Mouse (Mus musculus): ENCODE results near the gene Atrip.
A peak's percentile ranks its signal among the peaks of the same experiment; 100 is the strongest.

The Atrip gene

DNA sequence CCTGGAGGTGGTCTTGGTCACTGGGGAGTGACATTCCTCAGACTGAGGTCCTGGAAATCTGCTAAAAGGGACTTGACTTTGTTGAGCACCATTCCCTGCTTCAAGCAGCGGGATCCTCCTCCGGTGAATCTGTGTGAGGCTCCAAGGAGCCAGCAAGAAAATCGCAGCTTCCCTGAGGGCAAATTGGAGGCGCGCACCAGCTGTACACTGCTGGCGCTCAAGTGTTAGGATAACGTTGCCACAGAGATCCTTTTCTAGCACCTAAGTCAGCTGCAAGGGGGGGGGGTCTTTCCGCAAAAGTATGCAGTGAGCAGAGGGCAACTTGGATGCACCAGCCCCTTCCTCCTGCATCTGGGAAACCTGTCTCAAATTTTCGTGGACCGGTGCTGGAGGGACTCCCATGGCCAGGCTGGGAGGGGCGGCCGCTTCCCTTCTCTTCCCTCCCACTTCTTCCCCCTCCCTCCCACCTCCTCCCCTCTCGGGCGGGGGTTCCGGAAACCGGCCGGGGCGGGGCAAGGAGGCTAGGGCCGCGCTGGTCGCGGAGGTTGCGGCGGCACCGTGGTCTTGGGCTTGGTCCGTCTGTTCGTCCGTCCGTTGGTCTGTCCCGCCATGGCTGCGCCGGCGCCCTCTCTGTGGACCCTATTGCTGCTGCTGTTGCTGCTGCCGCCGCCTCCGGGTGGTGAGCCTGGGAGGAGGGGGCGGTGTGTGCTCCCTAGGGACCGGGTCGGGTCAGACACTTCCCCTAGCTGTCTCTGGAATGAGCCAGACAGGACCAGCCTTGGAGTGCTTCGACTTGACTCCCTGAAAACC lies 35.6 kb downstream of the Atrip start, which contains the start of gene Shisa5:
Gene Shisa5, plus strand, starts transcription at position 480 of the 810 bp plus-strand sequence.
- peak; percentile 54 to 57 for DNase-seq (ENCODE audit: low spot score in 2 of 2)

DNA sequence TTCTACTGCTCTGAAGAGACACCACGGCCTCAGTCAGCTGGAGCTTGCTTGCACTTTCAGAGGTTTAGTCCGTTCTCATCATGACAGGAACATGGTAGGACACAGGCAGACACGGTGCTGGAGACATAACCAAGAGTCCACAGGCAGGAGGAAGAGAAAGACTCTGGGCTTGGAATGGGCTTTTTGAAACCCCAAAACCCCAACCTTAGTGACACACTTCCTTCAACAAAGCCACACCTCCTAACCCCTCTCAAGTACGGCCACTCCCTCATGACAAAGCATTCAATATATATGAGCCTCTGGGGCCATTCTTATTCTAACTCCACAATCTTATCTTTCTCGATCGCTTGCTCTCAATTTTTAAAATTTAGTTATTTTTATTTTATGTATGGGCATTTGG lies 41.5 kb downstream of the Atrip start:
- no peak for DNase-seq (ENCODE audit: low spot score in 2 of 2)

DNA sequence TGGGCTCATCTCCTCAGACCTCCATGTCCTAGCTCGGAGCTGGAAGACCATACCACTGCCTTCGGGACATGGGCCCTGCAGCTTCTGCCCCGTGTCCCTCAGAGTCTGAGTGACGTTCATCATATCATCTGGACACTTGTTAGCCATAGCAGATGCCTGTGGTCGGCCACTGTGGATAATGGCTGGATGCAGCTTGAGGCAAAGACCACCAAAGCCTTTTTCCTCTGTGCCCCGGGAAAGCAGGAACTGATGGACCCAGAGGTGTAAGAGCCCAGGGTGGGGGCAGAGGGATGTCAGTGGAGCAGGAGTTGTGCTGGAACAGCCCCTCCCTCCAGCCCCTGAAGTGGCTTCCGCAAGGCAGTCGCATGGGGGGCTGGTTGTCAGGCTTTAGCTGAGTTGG lies 42.2 kb downstream of the Atrip start:
- DNase-seq (ENCODE audit: low spot score in 2 of 2), result no peak

DNA sequence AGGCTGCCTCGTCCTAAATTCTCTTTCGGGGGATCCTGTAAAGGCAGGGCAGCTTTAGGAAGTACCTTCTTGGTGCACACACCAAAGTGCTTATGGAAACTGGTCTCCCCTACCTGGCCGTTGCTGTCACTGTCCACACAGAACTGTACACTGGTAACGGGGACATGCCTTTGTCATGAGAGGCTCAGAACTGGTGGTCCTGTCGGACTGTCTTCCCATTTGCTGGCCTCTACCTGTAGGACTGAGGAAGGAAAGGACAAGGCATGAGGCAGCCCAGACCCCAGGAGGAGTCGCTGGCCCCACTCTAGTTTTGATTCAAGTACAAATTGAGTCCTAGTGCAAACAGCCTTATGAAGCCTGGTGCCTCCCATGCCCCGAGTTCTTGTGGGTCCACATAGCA lies 42.9 kb downstream of the Atrip start:
- DNase-seq (ENCODE audit: low spot score in 2 of 2), result no peak

DNA sequence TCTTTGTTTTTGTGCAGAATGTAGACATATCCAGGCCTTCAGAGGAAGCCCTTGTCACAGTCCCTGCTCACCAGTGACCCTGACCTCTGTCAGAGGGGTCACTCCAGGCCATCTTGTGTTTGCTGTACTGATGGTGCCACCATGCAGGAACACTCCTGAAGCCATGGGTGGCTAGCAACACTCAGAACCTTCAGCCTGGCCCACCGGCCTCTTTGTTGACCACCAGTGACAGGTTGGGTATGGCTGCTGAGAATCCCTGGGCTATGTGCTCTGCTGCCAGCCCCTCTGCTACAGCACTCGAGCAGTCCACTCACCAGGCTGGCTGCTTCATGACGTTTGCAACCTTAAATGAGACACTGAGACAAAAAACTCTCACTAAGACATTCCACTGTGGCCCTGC lies 43.6 kb downstream of the Atrip start:
- DNase-seq (ENCODE audit: low spot score in 2 of 2), result no peak

DNA sequence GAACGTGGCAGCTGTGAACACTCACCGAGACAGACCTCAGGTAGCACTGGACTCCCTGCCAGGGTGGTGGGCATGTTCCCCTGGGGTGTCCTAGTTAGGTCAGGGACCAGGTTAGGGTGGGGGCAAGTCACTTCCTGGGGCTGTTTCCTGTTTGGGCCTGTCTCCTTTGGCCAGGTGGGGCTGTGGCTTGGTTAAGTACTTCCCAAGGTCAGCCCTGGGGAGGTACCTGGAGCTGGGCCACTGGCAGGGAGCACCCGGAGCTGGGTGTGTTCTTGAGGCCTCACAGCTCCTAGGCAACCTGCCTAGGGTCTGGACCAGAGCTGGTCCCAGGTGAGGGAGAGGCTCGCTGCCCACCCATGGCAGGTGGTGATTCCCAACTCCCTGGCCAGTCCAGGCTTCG lies 45.0 kb downstream of the Atrip start:
- DNase-seq (ENCODE audit: low spot score in 2 of 2), result no peak

DNA sequence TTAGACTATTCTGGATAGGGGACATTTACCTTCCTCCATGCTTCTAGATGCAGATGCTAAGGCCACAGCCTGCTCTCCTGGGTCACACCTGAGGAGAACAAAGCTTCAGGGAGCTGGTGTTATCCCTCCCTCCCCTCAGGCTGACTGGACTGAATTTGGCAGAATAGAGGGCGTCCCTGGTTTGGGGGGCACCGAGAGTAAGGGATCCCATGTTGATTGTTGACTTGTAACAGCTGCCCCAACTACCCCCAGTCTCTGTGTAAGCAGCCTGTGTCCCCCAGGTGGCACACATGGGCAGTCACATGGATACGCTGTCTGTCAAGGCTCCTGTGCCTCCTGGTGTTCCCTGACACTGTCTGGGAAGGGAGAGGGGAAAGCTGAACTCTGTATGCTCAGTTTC lies 45.5 kb downstream of the Atrip start:
- DNase-seq (ENCODE audit: low spot score in 2 of 2), result no peak

DNA sequence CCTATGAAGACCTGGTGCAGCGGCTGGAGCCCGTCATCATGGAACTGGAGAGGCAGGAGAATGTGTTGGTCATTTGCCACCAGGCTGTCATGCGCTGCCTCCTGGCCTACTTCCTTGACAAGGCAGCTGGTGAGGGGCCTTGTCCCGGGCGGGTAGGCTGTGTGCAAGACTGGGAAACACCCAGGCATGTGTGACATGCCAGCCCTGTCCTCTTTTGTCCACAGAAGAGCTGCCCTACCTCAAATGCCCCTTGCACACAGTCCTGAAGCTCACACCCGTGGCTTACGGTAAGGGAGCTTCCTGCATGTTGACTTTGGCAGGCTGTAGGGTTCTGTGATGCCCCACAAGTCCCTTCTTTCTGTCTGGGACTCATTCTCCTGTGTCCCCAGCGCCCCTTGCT lies 46.4 kb downstream of the Atrip start:
- no peak for DNase-seq (ENCODE audit: low spot score in 2 of 2)

DNA sequence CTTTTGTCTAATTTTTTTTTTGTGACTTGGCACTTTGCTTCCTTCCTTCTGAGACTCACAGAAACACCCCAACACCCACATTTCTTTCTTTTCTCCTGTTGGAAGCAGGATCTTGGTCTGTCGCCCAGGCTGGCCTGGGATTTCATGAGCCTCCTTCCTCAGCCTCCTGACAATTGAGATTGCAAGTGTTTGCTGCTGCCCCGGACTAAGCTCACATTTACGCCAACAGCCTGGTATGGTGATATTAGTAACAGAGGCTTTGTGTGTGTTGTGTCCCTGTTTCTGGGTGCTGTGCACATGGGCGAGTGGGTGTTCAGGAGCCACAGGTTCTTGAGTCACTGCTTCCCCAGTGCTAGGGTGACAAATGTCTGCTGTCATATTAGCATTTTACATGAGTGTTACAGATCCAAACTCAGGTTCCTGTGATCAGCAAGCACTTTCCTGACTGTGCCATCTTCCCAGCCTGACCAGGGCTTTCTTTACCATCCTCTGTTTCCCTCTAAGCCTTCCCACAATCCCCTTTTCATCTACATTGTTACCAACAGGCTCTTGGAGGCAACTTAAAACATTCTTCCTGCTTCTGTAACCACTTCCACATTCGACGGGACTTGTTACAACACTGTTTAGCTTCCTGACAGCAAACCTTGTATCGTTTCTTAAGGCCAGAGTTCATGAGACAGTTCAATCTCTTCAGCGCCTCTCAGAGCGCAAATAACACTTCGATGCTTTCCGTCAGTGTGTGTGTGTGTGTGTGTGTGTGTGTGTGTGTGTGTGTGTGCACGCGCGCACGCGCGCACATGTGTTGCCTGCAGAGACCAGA lies 50.8 kb downstream of the Atrip start:
- peak in 1 of 2 experiments; percentile 7 for DNase-seq (ENCODE audit: low spot score in 2 of 2)

DNA sequence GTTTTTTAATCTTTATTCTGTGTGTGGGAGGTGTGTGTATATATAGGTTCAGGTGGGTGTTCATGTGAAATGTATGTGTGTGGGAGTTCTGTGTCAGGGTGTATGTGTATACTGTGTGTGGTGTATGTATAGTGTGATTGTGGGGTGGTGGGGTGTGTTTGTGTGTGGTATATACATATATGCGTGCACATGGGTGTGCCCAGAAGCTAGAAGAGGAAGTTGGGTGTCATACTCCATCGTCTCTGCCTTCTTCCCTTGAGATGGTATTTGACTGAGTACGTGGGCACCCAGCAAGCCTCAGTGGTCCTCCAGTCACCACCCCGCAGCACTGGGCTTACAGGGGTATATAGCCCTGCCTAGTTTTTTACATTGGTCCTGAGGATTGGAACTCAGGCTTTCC lies 52.5 kb downstream of the Atrip start:
- DNase-seq (ENCODE audit: low spot score in 2 of 2), result peak in 1 of 2 experiments; percentile 6

DNA sequence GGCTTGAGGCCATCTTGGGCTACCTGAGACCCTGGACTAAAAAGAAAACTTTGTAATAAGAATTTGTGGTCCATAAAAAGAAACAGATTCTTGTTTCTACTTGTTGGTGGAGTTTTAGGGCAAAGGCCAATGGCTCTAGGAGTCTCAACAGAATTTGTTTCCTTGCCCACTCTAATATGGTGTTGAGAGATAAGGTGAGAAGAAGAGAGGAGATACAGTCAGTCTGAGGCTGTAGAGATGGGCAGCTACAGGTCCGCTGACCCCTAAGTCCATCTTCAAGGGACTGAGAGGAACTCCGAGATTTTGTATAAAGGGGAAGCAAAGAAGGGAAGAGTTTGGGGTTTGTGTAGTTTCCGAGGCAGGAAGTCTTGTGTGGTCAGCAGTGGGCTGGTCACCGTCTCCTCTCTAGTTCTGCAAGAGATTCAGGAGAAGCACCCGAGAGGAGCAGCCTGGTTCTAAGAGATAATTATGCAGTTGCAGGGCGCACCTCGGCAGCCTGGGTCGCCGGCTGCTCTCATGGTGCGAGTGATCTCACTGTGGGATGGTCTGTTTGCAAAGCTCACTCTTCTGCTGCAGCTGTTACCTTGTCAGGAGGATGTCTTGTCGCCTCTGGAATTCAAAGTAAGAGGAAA lies 56.8 kb downstream of the Atrip start:
- DNase-seq (ENCODE audit: low spot score in 2 of 2), result no peak

DNA sequence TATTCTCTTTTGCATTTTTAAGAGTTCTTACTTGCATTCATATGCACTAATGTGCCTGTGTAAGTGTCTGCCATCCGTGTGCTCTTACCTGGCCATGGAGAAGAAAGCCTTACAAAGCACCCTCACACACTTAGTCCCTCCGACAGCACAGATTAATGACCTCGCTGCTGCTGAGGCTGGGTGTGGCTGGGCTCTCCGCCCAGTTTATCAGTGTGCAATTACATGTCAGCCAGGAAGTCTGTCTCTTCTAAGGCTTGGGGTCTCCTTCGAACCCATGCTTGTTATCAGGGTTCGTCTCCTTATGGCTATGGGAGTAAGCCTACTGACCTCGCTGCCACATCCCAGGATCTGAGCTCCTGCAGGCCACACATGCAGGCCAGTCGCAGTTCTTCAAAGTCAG lies 58.5 kb downstream of the Atrip start:
- no peak for DNase-seq (ENCODE audit: low spot score in 2 of 2)

DNA sequence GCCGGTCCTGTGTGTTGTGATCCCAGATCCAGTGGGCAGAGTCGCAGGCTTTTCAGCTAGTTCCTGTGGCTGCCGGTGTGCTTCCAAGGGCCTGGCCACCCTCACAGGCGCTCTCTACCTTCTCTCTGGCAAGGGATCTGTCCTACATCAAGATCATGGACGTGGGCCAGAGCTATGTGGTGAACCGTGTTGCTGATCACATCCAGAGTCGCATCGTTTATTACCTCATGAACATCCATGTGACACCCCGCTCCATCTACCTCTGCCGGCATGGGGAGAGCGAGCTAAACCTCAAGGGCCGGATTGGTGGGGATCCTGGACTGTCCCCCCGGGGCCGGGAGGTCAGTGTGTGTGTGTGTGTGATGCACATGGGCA lies 63.6 kb downstream of the Atrip start:
- no peak for DNase-seq (ENCODE audit: low spot score in 2 of 2)

DNA sequence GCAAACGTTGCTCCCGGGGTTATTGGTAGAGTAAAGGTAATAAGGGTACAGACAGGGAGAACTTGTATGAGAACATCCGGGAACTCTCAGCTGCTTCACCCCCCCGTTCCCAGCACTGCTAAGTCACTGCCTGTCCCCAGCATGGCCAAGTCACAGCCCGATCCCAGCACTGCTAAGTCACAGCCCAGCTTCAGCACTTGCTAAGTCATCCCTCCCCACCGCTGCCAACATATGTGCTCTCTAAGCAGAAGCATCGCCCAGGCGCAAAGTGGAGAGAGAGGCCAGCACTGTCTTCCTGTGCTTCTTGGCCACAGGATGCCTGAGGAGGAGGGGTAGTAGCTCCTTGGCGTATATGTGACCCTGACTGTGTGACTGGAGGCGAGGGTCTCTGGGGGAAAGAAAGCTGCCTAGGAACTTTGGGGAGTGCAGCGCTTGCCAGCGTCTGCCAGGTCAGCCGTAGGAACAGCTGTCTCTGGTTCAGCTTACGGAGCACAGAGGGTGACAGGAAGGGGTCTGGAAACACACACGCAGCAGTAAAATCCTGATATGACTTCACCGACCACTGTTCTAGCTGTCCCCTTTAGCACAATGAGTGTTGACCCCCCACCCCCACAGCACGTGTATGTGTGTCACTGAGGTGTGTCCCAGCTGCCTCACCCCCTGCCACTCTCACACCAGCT lies 64.1 kb downstream of the Atrip start:
- no peak for DNase-seq (ENCODE audit: low spot score in 2 of 2)

DNA sequence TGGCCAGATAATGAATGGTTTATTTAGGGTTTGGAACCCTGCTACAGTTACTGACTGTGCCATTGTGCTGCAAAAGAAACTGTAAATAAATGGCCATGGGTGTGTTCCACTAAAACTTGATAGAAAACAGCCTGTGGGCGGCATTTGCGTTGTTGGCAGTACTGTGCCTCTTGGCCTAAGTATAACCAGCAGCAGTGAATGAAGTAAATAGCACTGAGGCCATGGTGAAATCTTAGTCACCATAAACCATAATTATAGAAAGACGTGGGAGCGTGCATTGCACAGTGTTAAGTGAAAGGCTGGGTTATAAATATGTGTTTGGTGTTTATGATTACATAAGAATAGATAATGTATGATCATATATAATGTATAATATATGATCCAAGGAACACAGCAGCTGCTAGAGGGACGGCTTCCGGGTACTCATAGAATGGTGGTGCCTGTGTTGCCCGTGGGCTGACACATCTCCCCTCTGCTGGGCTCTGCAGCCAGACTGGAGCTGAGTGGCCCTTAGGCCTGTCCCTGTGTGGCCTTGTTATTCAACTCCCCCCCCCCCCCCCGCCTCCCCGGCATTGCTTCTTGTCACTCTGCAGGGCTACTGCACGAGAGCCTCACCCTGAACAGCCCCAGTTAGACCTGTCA lies 64.8 kb downstream of the Atrip start:
- DNase-seq (ENCODE audit: low spot score in 2 of 2), result no peak

DNA sequence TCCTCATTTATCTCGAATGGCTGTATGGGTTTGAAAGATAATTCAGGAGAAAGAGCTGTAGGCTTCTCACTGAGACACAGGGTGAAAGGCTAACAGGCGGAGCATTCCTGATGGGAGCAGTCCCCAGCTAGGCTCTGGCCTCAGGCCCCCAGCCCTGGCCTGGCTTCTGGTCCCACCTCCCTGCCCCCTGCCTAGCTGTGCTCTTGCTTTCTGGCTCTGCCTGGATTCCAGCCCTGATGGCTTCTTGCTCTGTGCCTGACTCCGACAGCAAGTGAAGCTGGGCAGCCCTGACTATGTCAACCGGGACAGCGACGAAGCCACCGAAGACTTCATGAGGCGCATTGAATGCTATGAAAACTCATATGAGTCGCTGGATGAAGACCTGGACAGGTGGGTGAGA lies 65.8 kb downstream of the Atrip start:
- no peak for DNase-seq (ENCODE audit: low spot score in 2 of 2)
